Mouse (Mus musculus) megakaryocyte, adult 5-6 weeks (primary cell): ENCODE data around the gene B4galnt1. TPM values are rescaled to one million over a fixed set of nuclear protein-coding genes. Genes with fewer than 3 reads are reported as not detected.
"Not testable (repeated sequence)": the region's sequence is repeated elsewhere in the genome, so short reads cannot be mapped to it uniquely, and the experiment has no call there.

ENCODE experiments used
- ATAC-seq: 2 replicates; pipeline ENCODE4 v1.8.0; 2016; ENCODE audit warnings: mild to moderate bottlenecking, inconsistent platforms; ENCODE audit not compliant: poor library complexity, severe bottlenecking
- total RNA-seq, 2 experiments: library from RNA; stranded (forward) in 1 of 2; stranded (reverse) in 1 of 2; fragments of 153-499, 151-499 nt in 1 of 2; fragments of 221-1000, 200-1000 nt in 1 of 2; gene quantifications; 2 replicates each; pipeline versions ENCODE4 v1.2.3 to v1.2.4; 2015 to 2017

The B4galnt1 gene
- total RNA-seq (2015) (113 TPM in 2 replicates), total RNA-seq (2017) (67.7 and 75.5 TPM in 2 replicates)

GRCm38 (mm10) chr10:127164631-127165353 is at the start of gene B4galnt1:
Gene B4galnt1, plus strand, starts transcription at chr10:127165225.
- peak; percentile 55 for ATAC-seq

DNA sequence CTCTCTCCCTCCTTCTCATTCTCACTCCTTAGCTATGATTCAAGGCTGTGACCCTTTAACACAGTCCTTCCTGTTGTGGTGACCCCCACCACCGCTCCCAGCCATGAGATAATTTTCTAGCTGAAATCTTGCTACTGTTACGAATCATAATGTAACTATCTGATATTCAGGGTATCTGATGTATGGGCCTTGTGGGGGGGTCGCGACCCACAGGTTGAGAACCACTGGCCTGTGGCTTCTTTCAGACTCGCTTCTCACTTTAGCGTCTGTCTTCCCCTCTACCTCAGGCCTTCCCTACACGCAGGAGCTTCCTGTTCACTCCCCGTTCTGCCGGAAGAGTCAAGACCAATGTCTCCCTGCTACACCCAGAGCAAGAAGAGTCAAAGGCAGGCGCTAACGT is 46.6 kb upstream of the B4galnt1 start:
- ATAC-seq, result no peak

DNA sequence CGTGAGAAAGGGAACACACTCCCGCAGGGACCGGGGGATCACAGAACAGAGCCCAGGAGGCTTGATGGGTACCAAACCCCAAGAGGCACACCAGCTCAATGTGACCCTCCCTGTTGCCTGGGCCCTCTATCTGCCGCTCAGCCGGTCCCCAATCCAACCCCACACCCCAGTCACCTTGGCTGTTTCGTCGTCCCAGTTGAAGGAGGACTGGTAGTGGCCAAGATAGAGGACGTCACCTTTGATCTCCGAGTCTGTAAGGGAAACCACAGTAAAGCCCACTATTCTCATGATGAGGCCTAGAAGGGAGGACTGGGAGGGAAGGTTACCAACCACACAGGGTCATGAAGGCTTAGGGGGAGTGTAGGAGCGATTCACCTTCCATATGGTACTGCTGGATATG is 45.8 kb upstream of the B4galnt1 start:
- no peak for ATAC-seq

GRCm38 (mm10) chr10:127120301-127121065 is 44.5 kb upstream of the B4galnt1 start:
- ATAC-seq, result peak; percentile 9

GRCm38 (mm10) chr10:127121066-127121477 is 44.0 kb upstream of the B4galnt1 start, which contains the start of gene Os9:
Gene Os9, minus strand, starts transcription at chr10:127121131.
- peak; percentile 97 for ATAC-seq

GRCm38 (mm10) chr10:127122018-127122417 is 43.0 kb upstream of the B4galnt1 start:
- ATAC-seq, result no peak

GRCm38 (mm10) chr10:127122784-127123435 is 42.1 kb upstream of the B4galnt1 start:
- ATAC-seq, result no peak

DNA sequence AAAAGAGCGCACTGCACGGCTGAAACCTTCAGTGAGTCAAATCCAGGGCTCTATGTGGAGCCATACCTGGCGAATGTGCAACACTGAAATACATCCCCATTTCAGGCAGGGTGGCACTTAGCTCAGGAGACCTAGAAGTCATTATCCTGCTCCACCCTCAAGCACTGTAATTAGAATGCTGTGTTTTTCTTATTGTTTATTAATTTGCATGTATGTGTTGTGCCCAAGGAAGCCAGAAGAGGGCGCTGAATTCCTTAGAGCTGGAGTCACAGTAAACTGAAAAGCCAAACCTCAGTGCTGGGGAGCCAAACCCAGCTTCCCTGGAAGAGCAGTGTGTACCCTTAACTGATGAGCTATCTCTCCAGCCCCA is 41.6 kb upstream of the B4galnt1 start:
- peak; percentile 26 for ATAC-seq

DNA sequence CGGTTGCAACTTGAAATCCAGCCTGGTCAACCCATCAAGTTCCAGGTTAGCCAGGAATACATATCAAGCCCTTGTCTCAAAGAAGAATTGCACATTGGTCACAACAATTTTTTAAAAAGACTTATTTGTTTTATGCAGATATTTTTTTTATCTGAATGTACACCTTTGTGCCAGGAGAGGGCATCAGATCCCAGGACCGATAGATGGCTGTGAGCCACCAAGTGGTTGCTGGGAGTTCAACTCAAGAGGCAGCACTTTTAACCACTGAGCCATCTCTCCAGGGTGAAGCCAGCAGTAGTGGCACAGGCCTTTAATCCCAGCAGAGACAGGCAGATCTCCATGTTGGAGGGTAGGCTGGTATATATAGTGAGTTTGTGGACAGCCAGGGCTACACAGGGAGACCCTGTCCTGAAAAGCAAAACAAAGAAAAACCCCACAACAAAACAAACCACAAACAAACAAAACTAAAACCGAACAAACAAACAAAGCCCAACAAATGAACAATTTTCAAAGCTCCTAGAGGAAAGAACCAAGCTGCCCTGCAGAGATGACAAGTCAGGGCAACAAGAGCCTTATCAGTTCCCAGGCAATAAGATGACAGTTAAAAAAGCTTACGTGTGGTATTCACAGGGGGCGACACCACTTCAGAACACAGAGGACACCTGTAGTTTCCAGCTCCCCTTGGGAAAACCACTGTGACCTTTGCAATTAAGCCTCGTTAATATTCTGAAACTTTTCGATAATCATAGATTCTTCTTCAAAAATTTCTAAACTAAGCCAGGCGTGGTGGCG is 39.6 kb upstream of the B4galnt1 start:
- peak; percentile 47 for ATAC-seq

DNA sequence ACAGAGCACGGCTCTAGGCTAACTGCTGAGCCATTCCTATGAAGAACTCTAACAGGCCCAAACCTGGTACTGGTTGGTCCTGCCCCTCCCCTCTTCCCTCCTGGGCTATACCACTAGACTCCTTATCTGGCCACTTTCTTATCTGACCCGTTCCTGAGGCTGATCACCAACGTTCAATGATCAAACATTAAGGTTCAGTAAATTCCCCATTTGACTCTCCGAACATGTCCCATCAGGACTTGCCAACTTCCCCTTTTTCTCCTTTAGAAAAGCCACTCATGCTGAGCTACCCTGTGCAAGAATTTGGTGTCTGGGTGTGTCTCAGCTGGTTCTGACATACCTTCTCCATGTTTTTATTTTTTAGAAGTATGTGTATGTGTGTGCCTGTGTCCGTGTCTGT is 38.4 kb upstream of the B4galnt1 start:
- peak; percentile 74 for ATAC-seq

- no peak for ATAC-seq
Measured at GRCm38 (mm10) chr10:127127711-127128279, 37.2 kb upstream of the B4galnt1 start.

- ATAC-seq, result no peak
Measured at GRCm38 (mm10) chr10:127129431-127129830, 35.6 kb upstream of the B4galnt1 start.

DNA sequence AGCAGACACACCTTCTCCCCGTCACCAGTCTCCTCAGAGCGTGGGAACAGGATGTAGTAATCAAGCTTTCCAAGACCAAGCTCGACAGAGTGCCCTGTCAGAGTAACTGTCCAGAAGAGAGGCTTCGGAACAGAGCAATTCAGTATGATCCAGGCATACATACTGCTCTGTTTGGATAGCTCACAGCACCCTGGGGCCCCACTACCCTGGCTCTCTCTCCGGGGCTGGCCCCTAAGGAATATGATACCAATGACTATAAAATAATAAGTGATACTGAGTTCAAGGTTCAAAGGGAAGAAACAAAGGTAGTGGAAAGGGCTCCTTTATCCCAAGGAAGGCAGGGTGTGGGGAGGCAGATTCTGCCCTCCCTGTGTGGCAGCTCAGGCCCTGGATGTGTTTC is 32.6 kb upstream of the B4galnt1 start:
- ATAC-seq, result no peak

DNA sequence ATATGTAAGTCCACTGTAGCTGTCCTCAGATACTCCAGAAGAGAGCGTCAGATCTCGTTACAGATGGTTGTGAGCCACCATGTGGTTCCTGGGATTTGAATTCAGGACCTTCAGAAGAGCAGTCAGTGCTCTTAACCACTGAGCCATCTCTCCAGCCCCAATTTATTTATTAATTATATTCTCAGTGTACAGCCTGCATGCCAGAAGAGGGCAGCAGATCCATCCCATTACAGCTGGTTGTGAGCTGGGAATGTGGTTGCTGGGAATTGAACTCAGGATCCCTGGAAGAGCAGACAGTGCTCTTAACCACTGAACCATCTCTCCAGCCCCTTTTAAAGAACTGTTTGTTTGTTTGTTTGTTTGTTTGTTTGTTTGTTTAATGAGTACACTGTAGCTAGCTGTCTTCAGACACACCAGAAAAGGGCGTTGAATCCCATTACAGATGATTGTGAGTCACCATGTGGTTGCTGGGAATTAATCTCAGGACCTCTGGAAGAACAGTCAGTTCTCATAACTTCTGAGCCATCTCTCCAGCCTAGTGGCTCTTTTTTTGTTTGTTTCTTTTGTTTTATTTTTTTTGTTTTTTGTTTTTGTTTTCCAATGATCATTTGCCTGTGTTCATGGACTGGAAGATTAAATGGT is 30.5 kb upstream of the B4galnt1 start:
- not testable (repeated sequence) for ATAC-seq

GRCm38 (mm10) chr10:127135118-127135836 is 29.7 kb upstream of the B4galnt1 start:
- peak; percentile 61 for ATAC-seq

DNA sequence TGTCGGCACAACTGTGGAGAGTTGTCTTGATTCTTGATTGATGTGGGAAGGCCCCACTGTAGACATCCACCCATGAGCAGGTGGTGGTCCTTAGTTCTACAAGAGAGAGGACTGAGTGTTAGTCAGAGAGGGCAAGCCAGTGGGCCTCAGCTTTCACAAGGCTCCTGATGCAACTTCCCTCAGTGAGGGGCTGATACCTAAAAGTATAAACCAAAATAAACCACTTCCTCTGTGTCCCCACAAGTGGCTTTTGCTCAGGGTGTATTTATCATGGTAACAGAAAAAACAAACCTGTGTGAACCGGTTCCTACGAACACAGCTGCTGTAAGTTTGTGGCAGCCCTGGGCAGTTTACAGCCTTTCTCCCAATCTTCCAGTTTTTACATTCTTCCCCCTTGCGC is 28.5 kb upstream of the B4galnt1 start:
- ATAC-seq, result peak; percentile 84

DNA sequence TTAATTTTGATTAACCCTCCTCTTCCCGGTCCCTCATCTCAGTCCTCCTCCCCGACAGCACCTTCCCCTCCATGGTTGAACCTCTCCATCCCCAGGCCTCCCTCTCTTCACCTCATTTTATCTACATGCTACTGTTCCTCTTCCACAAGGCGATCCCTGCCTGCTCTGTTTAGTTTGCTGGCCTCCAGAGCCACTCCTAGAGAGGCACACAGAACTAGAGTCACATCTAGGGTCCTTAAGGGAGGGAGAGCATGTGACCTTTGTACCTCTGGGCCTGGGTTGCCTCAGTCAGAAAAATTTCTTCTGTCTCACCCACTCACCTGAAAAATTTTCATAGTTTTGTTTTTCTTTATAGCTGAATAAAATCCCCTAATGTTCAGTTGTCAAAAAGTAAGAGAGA is 27.1 kb upstream of the B4galnt1 start:
- no peak for ATAC-seq

- ATAC-seq, result no peak
Measured at GRCm38 (mm10) chr10:127138328-127139141, 26.5 kb upstream of the B4galnt1 start.
